Mouse (Mus musculus) kidney, postnatal 0 days (tissue): ENCODE data around the gene Slc16a8. TPM values are rescaled to one million over a fixed set of nuclear protein-coding genes. Genes with fewer than 3 reads are reported as not detected.
A peak's percentile ranks its signal among the peaks of the same experiment; 100 is the strongest.

ENCODE experiments used
- ATAC-seq: fragments of 200-750 bp; cut with Nextera tagmentation; replicated peaks from 2 replicates; pipeline ENCODE4 v1.8.0; 2017; ENCODE audit warnings: low read depth, moderate number of reproducible peaks, moderate TSS enrichment, moderate library complexity; ENCODE audit not compliant: low FRiP score
- DNase-seq: peaks from one replicate; pipeline ENCODE4 v3.0.0-alpha.2; 2016; ENCODE audit warnings: low spot score
- H3K27ac ChIP-seq: fragments of 300-500 bp; sonication (generic); 2 replicates; pipeline ENCODE4 v1.5.1; 2014; ENCODE audit warnings: mild to moderate bottlenecking
- H3K27me3 ChIP-seq: fragments of 300-500 bp; sonication (generic); 2 replicates; pipeline ENCODE4 v1.6.1; 2014; ENCODE audit warnings: low read length, mixed read lengths; ENCODE audit not compliant: insufficient read depth
- H3K36me3 ChIP-seq: fragments of 300-500 bp; sonication (generic); 2 replicates; pipeline ENCODE4 v1.6.1; 2014; ENCODE audit warnings: low read length, mixed read lengths; ENCODE audit not compliant: insufficient read depth
- H3K4me1 ChIP-seq: fragments of 300-500 bp; sonication (generic); replicated peaks from 2 replicates; pipeline ENCODE4 v1.6.1; 2014; ENCODE audit warnings: antibody characterized with exemption, low read length, mixed read lengths; ENCODE audit not compliant: insufficient read depth
- H3K4me2 ChIP-seq: fragments of 300-500 bp; sonication (generic); 2 replicates; pipeline ENCODE4 v1.6.1; 2014; ENCODE audit warnings: mild to moderate bottlenecking, low read length, moderate library complexity, mixed read lengths
- H3K4me3 ChIP-seq: fragments of 300-500 bp; sonication (generic); replicated peaks from 2 replicates; pipeline ENCODE4 v1.5.1; 2014; ENCODE audit warnings: low read depth, low read length
- H3K9ac ChIP-seq: fragments of 300-500 bp; sonication (generic); 2 replicates; pipeline ENCODE4 v1.6.1; 2014; ENCODE audit warnings: low read depth, low read length
- H3K9me3 ChIP-seq: fragments of 300-500 bp; sonication (generic); replicated peaks from 2 replicates; pipeline ENCODE4 v1.6.1; 2016; ENCODE audit warnings: low read length, inconsistent platforms, mixed read lengths
- CTCF ChIP-seq: IDR thresholded peaks from 2 replicates; pipeline ENCODE4 v1.5.1; 2016; ENCODE audit warnings: antibody characterized with exemption, low read depth, mild to moderate bottlenecking, moderate library complexity
- WGBS: fragments of 180-500 bp; shearing (Covaris S2); extraction: QIAGEN DNeasy Blood & Tissue Kit; methylation state at CpG from one replicate; pipeline ENCODE4 v1.1.7; 2014; 5-methylcytosine and 5-hydroxymethylcytosine counted together
- polyA plus RNA-seq: library from polyadenylated mRNA; unstranded; fragments of >200 nt; fragmentation: Nextera tagmentation; extraction: Ambion mirVana; gene quantifications from 2 replicates; pipeline ENCODE4 v1.2.1, GENCODE M21; 2015

Slc16a8 gene
- polyA plus RNA-seq, 1 experiment from 2014 or later = not detected

DNA sequence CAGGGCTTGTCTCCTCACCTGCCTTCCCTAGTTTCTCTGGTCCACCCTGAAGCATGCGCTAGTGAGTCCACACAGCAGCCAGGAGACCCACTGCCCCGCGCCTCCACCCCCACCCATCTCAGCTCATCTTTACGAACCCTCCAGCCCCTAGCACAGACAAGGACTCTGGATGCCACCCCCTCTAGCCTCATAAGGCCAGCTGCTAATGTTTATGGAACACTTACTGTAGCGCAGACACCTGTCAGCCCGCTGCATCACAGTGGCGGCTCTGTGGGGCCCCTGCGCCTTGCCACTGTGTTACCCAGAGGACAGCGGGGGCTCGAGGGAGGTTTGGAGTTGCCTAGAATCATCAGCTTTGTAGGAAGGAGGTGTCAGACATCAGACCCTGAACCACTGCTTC is 52.0 kb downstream of the Slc16a8 start:
- Histone ChIP-seq H3K9ac (no peak overlapping the region), H3K36me3 (no peaks in the 10 kb centered on the region), H3K4me1 (no peaks in the 10 kb centered on the region; the same call in 1 of the 2 replicates), H3K4me2 (no peak overlapping the region), H3K4me3 (no peak overlapping the region), H3K27ac (no peak overlapping the region), H3K9me3 (no peaks in the 10 kb centered on the region), H3K27me3 (no peaks in the 10 kb centered on the region)
- ATAC-seq (no peak), DNase-seq (no peak)
- TF ChIP-seq CTCF = no peak
- 39% methylated on average over 10 of the region's 10 CpGs for WGBS

DNA sequence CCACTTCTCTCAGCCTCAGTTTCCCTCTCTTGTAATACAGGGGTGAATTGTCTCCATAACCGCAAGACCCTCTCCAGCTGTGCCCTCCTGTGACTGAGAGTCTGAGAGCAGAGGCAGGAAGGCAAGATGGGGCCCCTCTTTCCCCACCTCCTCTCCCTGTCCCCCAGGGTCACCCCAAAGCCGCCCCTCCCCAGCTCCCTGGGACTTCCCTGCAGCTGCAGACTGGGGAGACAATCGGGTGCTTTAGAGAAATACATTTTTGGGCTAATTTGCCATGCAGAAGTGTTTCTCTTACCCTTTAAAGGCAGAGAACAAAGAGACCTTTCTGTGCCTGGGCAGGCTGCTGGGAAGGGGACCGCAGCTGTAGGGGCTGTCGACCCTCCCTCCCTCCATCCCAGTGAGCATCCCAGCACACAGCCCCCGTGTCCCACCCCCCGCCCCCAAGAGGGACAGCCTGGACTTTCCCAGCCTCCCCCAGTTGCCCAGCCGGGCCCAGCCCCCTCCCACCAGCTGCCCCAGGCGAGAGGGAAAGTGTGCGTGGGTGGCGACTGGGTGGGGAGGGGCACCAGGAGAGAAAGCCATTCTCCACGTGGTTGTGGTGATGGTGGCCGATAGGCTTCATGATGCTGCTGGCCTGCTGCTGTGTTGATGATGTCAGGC is 52.9 kb downstream of the Slc16a8 start:
- no peaks in the 10 kb centered on the region; the same call in 1 of the 2 replicates for H3K4me1 ChIP-seq
- no peak overlapping the region for H3K4me3 ChIP-seq
- no peaks in the 10 kb centered on the region for H3K9me3 ChIP-seq
- DNase-seq (peak; percentile 22), ATAC-seq (no peak)
- H3K9ac ChIP-seq = no peak overlapping the region
- TF ChIP-seq CTCF = no peak
- no peak overlapping the region for H3K4me2 ChIP-seq
- WGBS = 15% methylated on average over 13 of the region's 13 CpGs
- H3K36me3 ChIP-seq = no peaks in the 10 kb centered on the region
- H3K27me3 ChIP-seq = no peaks in the 10 kb centered on the region
- no peak overlapping the region for H3K27ac ChIP-seq

Other genes with a start within 250 kb of the Slc16a8 start
- gene H1f0, start 226.3 kb downstream of the Slc16a8 start, polyA plus RNA-seq = 522 and 524 TPM in 2 replicates
- gene Galr3, start 212.9 kb downstream of the Slc16a8 start, polyA plus RNA-seq = 0.13 and 0.24 TPM in 2 replicates
- 42.5 and 42.6 TPM in 2 replicates for gene Ankrd54, start 191.9 kb downstream of the Slc16a8 start, polyA plus RNA-seq
- gene Eif3l, start 179.6 kb downstream of the Slc16a8 start, polyA plus RNA-seq = 199 and 218 TPM in 2 replicates
- 5.9 and 6.6 TPM in 2 replicates for gene Micall1, start 145.9 kb downstream of the Slc16a8 start, polyA plus RNA-seq
- 314 and 321 TPM in 2 replicates for gene Polr2f, start 113.8 kb downstream of the Slc16a8 start, polyA plus RNA-seq
- 12.9 and 15.2 TPM in 2 replicates for gene 1700088E04Rik, start 113.5 kb downstream of the Slc16a8 start, polyA plus RNA-seq
- 0.23 and 0.25 TPM in 2 replicates for gene Sox10, start 89.5 kb downstream of the Slc16a8 start, polyA plus RNA-seq
- gene Pick1, start 25.6 kb downstream of the Slc16a8 start, polyA plus RNA-seq = 31.8 and 35.6 TPM in 2 replicates
- gene Gm49486, start 25.4 kb downstream of the Slc16a8 start, polyA plus RNA-seq = 0.33 and 0.42 TPM in 2 replicates
- gene Baiap2l2, start 30.8 kb upstream of the Slc16a8 start, polyA plus RNA-seq = 23.9 and 25.0 TPM in 2 replicates
- gene Pla2g6, start 73.6 kb upstream of the Slc16a8 start, polyA plus RNA-seq = 10.7 and 12.2 TPM in 2 replicates
- gene Maff, start 91.9 kb upstream of the Slc16a8 start, polyA plus RNA-seq = 6.9 and 7.3 TPM in 2 replicates
- gene Tmem184b, start 148.8 kb upstream of the Slc16a8 start, polyA plus RNA-seq = 44.4 and 47.5 TPM in 2 replicates
- 50.9 and 53.9 TPM in 2 replicates for gene Csnk1e, start 200.8 kb upstream of the Slc16a8 start, polyA plus RNA-seq